Mouse (Mus musculus) thymus, postnatal 25 days (tissue): Measurements from ENCODE around the gene Prop1.
A peak's percentile ranks its signal among the peaks of the same experiment; 100 is the strongest.

ENCODE experiments used
- DNase-seq: peaks from one replicate; pipeline ENCODE4 v3.0.0; 2022

Prop1 gene

DNA sequence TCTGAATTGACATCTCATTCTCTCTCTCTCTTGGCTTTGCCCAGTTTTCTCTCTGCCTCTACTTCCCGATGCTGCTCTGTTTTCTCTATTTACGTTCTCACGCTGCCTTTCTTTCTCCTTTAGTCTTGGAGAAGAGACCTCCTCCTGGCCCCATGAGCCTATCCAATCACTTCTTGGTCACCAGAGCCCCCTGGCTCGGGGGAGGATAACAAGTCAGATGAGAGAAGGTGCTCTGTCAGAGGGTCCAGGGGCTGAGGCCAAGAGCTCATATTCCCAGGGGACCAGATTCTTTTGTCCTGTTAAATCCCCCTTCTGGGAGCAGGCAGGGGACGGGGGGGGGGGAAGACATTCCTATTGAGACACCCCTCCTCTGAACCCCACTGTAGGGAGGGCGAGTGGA, at the start of gene Prop1:
Prop1 (minus strand) TSS at position 101 of the 400 bp plus-strand sequence.
- DNase-seq = no peak

- DNase-seq = no peak
These were observed 49.7 kb upstream of the Prop1 start, which contains the start of gene Olfr51 for GRCm38 (mm10) chr11:51003296-51003695. TSS of gene Olfr51 (plus strand) at chr11:51003596.

DNA sequence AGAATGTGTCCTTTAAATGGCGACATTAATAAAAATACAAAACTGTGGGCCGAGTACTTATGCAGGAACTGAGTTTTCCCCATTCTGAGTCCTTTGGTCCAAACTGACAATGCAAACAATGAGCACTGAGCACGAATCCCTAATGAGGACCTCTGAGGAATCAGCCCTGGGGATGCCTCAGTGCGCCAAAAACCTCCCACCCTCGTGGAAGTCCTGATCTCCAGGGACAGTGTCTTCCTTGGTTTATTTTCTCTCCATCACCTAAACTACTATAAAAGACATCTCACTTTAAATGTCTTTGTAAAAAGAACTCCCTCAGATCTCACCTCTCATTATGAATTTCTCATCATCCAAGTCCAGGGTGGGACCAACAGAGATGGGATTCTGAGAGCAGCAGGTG, 28.1 kb upstream of the Prop1 start, which contains the start of gene Olfr1377:
Olfr1377 (plus strand) TSS at position 301 of the 400 bp plus-strand sequence.
- no peak for DNase-seq

DNA sequence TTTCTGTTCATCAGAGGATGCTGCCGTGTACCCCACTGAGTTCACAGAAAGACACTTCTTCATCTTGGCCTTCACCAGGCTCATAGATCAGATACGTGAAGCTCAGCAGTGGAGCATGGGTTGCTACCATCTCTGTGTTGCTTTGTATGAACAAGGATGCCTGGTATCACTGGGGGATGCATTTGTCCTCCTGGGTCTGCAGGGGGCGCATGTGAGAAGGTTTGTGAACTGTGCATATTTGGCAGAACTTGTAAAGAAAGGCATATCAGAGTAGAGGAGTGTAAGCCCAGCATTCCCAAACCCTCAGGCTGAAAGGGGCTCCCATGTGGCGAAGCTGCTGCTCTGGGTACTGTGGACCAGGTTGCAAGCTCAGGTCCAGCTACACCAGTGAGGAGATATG, 23.7 kb upstream of the Prop1 start:
- DNase-seq = no peak

GRCm38 (mm10) chr11:50966230-50966629, 12.7 kb upstream of the Prop1 start, which contains the start of gene Olfr1378:
TSS of gene Olfr1378 (plus strand) at chr11:50966530.
- DNase-seq = no peak

GRCm38 (mm10) chr11:50964886-50965285, 11.3 kb upstream of the Prop1 start:
- no peak for DNase-seq

DNA sequence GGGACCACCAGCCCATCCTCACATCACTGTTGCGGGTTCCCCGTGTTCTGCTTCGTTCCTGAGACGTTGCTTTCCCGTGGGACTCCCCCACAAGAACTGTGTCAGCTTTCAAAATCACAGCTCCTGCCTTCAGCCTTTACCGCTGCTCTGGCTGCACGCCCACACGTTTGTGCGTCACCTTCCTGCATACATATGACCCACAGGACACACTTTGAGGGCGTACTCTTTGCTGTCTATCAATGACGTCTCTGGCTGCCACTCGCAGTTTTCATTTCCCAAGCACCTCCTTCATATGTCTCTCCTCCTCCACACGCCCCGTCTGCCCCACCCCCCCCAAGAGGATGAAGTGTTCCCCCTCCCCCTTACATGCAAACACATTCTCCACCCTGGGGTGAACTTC, 1.3 kb downstream of the Prop1 start:
- no peak for DNase-seq

- no peak for DNase-seq
These were observed 10.1 kb downstream of the Prop1 start, which contains the start of gene 4933414I15Rik for GRCm38 (mm10) chr11:50943506-50943905. TSS of gene 4933414I15Rik (minus strand) at chr11:50943765.

DNA sequence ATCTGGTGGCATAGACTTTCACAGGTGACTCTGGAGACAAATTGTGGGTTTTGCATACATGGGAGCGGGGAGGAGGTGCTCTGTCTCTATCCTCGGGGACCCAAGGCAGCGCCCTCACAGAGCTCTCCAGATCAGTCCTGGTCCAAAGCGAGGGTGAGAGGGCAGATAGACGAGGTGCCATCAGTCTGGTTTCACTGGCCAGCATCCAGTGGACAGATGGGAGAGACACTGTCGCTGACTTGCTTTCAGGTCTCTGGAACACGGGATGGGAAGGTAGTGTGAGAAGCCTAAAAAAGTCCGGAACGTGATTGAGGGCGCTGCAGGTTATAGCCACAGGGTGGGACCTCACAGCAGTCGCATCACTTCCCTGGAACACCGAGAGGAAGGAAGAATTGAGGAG, 11.2 kb downstream of the Prop1 start:
- DNase-seq = no peak

DNA sequence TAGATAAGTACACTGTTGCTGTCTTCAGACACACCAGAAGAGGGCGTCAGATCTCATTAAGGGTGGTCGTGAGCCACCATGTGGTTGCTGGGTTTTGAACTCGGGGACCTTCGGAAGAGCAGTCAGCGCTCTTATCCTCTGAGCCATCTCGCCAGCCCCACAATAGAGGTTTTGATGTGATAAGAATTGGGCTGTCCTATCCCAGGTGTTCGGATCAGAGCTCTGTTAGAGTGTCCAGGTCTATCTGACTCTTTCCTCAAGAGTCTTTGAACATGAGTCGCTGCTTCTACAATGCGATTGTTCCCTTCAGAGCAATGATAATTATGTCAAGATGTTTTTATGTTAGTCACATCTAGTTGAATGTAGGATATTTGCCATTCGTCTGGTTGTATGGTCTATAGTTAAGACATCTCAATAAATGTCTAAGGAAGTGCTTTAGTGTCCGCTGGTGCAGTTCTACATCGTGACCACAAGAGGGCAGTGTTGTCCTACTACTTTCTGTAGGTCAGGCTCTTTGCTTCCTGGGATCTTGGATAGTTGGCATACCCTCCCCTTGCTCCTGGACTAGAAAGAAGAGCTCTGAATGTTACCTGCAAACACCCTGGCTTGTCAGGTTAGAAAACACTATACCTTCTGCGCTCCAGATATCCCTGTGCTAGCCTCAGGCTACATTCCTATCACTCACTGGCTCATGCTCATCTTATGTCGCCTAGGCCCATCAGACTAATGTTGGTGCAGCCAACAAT, 13.8 kb downstream of the Prop1 start:
- no peak for DNase-seq

DNA sequence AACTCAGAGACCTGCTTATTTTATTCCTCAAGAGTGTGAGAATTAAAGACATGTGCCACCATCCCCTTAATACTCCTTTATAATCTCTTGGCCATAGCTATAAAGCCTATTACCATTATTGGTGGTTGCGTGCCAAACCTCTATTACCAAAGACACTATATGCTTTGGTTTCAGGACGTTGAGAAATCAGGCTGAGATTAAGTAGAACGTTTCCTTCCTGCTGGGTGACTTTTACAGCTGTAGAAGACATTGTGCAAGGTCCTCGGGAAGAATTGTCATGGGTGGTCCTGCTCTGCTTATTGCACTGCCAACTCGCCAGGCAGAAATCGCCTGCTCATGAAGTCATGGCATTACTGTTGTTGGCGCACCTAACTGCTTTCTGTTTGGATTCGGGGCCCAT, 15.1 kb downstream of the Prop1 start:
- no peak for DNase-seq

DNA sequence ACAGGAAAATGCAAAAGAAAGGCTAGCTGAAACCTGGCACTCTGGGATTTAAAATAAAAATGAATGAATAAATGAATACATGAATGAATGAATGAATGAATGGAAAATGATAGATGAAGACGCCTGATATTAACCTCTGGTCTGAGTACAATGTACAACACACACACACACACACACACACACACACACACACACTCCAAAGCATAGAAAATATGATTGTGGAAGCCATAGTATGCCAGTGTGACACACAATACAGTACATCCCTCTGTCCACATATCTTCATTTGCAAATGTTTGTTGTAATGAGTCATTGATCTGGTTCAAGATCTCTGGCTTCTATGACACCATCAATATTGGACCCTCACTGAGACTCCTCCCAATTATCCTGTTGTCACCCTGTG, 21.5 kb downstream of the Prop1 start:
- no peak for DNase-seq

DNA sequence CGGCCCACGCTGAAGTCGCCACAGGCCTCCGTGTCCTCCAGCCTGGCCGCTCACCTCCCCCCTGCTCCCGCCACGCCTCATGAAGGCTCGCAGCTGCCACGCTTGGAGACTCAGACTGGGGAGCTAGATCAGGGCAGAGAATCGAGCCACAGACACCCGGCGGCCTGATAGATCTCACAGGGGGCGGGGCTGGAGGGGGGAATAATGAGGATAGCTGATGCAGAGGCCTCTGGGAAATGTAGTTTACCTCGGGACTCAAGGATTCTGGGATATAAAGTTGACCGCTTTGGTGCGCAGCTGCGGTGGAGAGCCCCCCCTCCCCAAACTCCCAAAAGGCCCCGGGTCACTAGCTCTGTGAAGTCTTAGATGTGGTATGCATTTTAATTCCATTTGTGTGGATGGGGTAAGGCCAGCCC, 22.1 kb downstream of the Prop1 start, which contains the start of gene Zfp354b:
Zfp354b (minus strand) TSS at position 183 of the 416 bp plus-strand sequence.
- DNase-seq = peak; percentile 42

GRCm38 (mm10) chr11:50931021-50931420, 22.5 kb downstream of the Prop1 start:
- no peak for DNase-seq

- no peak for DNase-seq
These were observed 23.0 kb downstream of the Prop1 start for GRCm38 (mm10) chr11:50930469-50931014.

GRCm38 (mm10) chr11:50915671-50916320, 37.8 kb downstream of the Prop1 start, which contains the start of gene Zfp2:
TSS of gene Zfp2 (minus strand) at chr11:50916165.
- DNase-seq = peak; percentile 88

DNA sequence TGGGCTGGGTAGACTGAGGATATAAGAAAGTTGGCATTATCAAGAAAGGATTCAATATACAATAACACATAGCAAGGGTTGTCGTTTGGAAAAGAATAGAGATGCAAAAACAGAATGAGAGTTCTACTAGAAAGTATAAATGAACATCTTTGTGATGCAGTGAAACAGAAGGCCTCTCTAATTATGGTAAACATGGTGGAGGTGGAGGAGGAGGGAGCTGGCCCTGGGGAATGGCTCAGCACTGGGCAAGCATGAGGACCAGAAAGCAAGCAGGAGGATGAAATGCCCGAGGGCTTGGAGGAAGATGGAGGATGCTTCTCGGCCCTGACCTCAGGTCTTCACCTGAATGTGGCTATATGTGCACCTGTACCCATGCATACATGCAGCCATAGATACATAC, 39.1 kb downstream of the Prop1 start:
- DNase-seq = no peak

DNA sequence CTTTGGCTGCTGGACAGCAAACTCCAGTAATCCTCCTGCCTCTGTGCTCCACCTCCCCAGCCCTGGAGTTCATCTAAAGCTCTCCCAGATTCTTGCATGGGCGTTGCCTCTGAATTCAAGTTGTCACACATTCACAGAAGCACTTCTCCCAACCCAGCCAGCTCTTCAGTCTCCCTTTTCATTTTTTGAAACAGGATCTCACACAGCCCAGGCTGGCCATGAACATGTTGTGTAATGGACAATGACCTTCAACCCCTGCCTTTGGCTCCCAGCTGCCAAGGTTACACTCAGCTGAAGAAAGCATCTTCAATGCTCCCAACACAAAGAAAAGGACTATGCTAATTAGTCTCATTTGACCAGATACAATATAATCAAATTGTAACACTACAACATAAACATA, 40.3 kb downstream of the Prop1 start:
- DNase-seq = no peak

DNA sequence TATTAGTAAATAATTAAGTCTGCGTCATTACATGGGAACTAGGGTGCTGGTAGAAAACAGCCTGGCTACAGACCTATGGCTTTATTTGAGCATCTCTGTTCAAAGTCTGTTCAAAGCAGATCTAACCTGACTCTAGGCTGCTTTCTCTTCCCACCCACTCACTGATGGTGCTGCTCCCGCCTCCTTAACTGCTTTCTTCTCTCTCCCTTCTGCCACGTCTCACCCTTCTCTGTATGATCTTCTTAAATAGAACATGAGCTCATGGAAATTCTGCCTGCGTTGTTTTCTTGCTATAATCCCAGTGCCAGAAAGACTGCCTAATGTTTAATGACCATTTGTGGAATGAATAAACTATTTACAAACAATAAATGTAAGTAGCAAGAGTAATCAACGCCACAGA, 45.4 kb downstream of the Prop1 start:
- no peak for DNase-seq
